Mouse (Mus musculus): Measurements from ENCODE around the gene Cfap58.

DNA sequence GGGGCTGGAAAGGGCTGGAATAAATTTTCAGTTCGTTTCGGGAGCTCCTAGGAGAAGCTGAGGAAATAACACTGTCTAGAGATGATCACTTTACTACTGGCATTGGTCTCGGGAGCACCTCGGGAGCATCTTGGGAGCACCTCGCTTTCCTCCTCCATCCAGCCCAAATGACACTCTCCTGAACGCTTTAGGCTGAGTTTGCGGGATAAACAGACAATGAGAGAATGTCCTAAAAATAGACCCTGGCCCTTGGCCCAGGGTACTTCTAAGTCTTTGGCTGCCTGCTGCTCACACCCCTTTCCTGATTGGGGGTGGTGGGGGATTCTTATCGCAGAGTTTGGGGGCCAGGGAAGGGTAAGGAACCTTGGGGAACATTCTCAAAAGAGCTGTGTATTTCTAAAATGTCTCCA lies 17.5 kb upstream of the Cfap58 start:
- no peak for TF ChIP-seq CTCF (IDR thresholded peaks at IDR 0.05; ENCODE audit: low read depth, low read length)
- TF ChIP-seq TAL1 (conservative IDR thresholded peaks at IDR 0.05; ENCODE audit: low read depth, low read length), result no peak
- no peak for TF ChIP-seq GATA1 (IDR thresholded peaks at IDR 0.05; ENCODE audit: borderline replicate concordance, low read length)
